Mouse (Mus musculus) midbrain, embryonic 16.5 days (tissue): ENCODE data around the gene Sh3pxd2a. TPM values are rescaled to one million over a fixed set of nuclear protein-coding genes. Genes with fewer than 3 reads are reported as not detected.
A peak's percentile ranks its signal among the peaks of the same experiment; 100 is the strongest.

Source experiments
- ATAC-seq: fragments of 200-750 bp; cut with Nextera tagmentation; 2 replicates; pipeline ENCODE4 v1.8.0; 2017; ENCODE audit warnings: moderate TSS enrichment
- H3K27ac ChIP-seq: fragments of 300-500 bp; sonication (generic); 2 replicates; pipeline ENCODE4 v1.5.1; 2014; ENCODE audit warnings: mild to moderate bottlenecking, low read length, mixed read lengths
- H3K27me3 ChIP-seq: fragments of 300-500 bp; sonication (generic); 2 replicates; pipeline ENCODE4 v1.6.1; 2014; ENCODE audit warnings: low read depth, low read length, mixed read lengths; ENCODE audit not compliant: control insufficient read depth, insufficient read depth
- H3K36me3 ChIP-seq: fragments of 300-500 bp; sonication (generic); 2 replicates; pipeline ENCODE4 v1.6.1; 2014; ENCODE audit warnings: mild to moderate bottlenecking, low read length, moderate library complexity, mixed read lengths; ENCODE audit not compliant: control insufficient read depth, insufficient read depth
- H3K4me1 ChIP-seq: fragments of 300-500 bp; sonication (generic); 2 replicates; pipeline ENCODE4 v1.6.1; 2014; ENCODE audit warnings: mild to moderate bottlenecking, low read length, mixed read lengths; ENCODE audit not compliant: control insufficient read depth, insufficient read depth
- H3K4me2 ChIP-seq: fragments of 300-500 bp; sonication (generic); 2 replicates; pipeline ENCODE4 v1.6.1; 2014; ENCODE audit warnings: mild to moderate bottlenecking, low read length, mixed read lengths
- H3K4me3 ChIP-seq: fragments of 300-500 bp; sonication (generic); 2 replicates; pipeline ENCODE4 v1.5.1; 2014; ENCODE audit warnings: low read depth, mild to moderate bottlenecking, low read length, moderate library complexity, mixed read lengths
- H3K9ac ChIP-seq: fragments of 300-500 bp; sonication (generic); 2 replicates; pipeline ENCODE4 v1.6.1; 2014; ENCODE audit warnings: low read depth, low read length, mixed read lengths
- H3K9me3 ChIP-seq: fragments of 300-500 bp; sonication (generic); replicated peaks from 2 replicates; pipeline ENCODE4 v1.6.1; 2014; ENCODE audit warnings: mild to moderate bottlenecking, low read length, mixed read lengths; ENCODE audit not compliant: control insufficient read depth, poor library complexity, severe bottlenecking
- WGBS: fragments of 180-500 bp; shearing (Covaris S2); extraction: QIAGEN DNeasy Blood & Tissue Kit; methylation state at CpG from one replicate; pipeline ENCODE4 v1.1.7; 2014; 5-methylcytosine and 5-hydroxymethylcytosine counted together
- polyA plus RNA-seq: library from polyadenylated mRNA; unstranded; fragments of >200 nt; fragmentation: Nextera tagmentation; extraction: Ambion mirVana; gene quantifications from 2 replicates; pipeline ENCODE4 v1.2.1, GENCODE M21; 2015

Sh3pxd2a gene
- polyA plus RNA-seq, 1 experiment from 2014 or later: 1.5 TPM

DNA sequence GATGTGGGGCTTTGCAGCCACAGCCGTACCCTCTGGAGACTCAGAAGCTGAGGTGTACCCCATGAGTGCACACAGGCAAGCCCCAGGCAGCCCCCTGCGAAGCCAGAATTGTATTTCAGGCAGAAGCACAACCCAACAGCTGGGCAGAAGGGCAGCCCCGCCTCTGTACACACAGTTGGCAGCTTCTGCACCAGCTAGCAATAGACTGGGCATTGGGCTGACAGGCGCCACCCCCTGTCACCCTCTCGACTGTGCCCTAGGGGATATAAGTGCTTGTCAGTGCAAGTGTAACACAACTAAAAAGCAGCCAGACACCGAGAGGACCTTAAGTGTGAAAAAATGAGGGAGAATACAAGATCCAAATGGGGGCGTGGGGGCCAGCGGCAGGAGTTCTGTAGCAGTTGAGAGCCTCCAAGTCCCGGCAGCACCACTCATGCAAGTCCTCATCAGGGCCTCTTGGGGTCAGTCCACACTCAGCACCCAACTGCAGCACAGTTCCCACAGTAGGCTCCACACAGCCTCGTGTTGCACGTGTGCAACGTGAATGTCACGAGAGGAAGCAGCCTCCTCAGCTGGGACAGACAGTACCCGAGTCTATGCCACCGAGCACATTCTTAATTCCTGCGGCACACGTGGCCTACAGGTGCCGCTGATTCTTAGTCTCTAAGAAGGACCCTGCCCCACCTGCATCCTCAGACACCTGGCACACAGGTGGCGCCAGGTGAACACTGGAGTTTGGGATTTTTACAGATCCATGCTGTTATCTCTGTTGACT lies 147.7 kb downstream of the Sh3pxd2a start:
- peaks cover 5% of the 10 kb centered on the region; the same call in 1 of the 2 replicates for H3K27me3 ChIP-seq
- no peak overlapping the region for H3K27ac ChIP-seq
- H3K9ac ChIP-seq: no peak overlapping the region
- 75% methylated on average over 19 of the region's 19 CpGs for WGBS
- H3K4me2 ChIP-seq: no peak overlapping the region
- ATAC-seq: no peak
- H3K36me3 ChIP-seq: no peaks in the 10 kb centered on the region
- no peak overlapping the region for H3K4me3 ChIP-seq
- no peaks in the 10 kb centered on the region for H3K9me3 ChIP-seq
- H3K4me1 ChIP-seq: peaks cover 22% of the 10 kb centered on the region

DNA sequence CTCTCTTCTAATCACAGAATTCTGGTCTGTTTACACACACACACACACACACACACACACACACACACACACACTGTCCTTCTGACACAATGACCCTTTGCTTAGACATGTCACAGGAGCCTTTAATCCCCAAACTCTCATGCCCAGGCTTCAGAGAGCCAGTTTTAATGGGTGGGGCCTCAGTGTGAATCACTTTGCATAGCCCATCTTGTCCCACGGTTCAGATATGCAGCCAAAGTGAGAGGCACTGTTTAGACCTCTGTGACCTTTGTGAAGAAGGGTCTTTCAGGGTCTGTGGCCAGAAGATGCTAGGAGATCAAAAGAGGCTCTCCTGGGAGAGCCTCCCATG lies 148.3 kb downstream of the Sh3pxd2a start:
- H3K9me3 ChIP-seq: no peaks in the 10 kb centered on the region
- H3K4me1 ChIP-seq: peaks cover 22% of the 10 kb centered on the region
- H3K9ac ChIP-seq: no peak overlapping the region
- ATAC-seq: no peak
- WGBS: 9% methylated on average over 1 of the region's 1 CpGs
- peaks cover 5% of the 10 kb centered on the region; the same call in 1 of the 2 replicates for H3K27me3 ChIP-seq
- H3K4me3 ChIP-seq: no peak overlapping the region
- no peak overlapping the region for H3K27ac ChIP-seq
- no peaks in the 10 kb centered on the region for H3K36me3 ChIP-seq
- H3K4me2 ChIP-seq: no peak overlapping the region

DNA sequence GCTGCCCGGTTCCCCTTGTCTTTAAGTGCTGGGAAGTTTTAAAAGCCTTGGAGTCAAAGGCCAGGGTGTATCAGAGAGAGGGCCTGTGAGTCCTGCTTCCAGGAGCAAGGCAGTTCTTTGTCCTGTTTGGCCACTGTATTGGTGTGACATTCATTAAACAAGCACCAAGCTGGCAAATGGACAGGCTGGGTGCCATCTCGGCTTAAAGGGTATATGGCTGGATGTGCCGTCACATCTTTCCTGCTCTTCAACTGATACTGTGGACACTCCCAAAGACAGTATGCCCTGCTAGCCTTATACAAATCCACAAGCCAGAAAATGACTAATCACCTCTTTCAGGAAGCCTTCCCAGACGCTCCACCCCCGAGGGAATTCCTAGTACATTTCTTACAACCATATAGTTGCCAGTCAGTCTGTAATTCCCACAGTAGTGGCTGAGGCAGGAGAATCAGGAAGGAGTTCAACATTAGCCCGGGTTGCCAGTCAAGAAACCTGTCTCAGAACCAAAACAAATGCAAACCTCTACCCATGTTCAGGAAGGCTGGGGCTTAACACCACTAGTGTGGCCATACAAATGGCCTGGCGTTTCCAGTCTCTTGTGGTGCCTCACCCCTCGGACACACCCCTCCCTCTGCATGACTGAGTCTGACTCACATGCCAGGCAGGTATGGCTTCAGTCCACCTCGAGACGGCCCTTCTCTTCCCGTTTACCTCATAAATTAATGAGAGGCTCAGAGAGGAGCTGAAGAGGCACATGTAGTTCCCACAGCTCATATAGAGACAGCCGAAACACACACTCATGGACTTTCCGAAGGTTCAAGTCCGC lies 148.9 kb downstream of the Sh3pxd2a start:
- Histone ChIP-seq H3K9ac (no peak overlapping the region), H3K27ac (no peak overlapping the region), H3K36me3 (no peaks in the 10 kb centered on the region), H3K4me3 (no peak overlapping the region), H3K9me3 (no peaks in the 10 kb centered on the region), H3K4me2 (no peak overlapping the region), H3K4me1 (peaks cover 20% of the 10 kb centered on the region), H3K27me3 (peaks cover 5% of the 10 kb centered on the region; the same call in 1 of the 2 replicates)
- 60% methylated on average over 14 of the region's 14 CpGs for WGBS
- ATAC-seq: no peak

DNA sequence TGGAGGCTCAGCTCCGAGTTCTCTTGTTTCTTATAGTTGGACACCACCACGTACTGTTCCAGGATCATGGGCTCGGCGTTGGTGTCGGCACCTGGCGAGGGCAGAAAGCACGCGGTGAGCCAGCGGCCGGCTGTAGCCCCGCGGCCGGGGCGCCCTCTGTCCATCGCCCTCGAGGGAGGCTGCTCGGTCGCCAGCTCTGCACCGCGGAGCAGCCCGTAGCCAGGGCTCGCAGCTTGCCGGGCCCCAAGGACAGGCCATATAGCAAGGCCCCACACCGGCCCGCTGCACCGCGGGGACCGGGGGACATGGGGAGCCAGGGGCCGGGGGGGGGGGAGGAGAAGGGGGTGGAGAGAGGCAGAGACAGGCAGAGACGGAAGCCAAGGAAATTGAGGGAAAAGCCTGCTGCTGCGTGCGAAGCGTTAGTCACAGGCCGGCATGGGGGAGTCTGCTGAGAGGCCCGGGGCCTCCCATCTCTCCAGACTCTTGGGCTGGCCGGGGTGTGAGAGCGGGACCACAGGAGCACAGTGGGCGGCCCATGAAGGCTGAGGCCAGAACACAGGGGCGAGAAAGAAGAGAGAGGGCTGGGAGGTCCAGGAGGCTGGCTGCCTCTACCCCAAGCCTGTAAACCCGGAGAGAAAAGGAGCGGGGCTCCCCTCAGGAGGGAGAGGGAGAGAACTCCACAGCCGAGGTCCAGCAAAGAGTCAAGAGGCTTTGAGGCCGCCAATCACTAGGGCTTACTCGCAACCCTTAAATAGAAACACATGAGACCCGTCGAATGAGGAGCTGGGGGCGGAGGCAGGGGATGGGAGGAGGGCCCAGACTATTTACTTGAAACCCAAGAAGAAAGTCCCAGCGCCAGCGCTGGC lies 149.9 kb downstream of the Sh3pxd2a start:
- peak overlapping the region; percentile 18 for H3K27ac ChIP-seq

DNA sequence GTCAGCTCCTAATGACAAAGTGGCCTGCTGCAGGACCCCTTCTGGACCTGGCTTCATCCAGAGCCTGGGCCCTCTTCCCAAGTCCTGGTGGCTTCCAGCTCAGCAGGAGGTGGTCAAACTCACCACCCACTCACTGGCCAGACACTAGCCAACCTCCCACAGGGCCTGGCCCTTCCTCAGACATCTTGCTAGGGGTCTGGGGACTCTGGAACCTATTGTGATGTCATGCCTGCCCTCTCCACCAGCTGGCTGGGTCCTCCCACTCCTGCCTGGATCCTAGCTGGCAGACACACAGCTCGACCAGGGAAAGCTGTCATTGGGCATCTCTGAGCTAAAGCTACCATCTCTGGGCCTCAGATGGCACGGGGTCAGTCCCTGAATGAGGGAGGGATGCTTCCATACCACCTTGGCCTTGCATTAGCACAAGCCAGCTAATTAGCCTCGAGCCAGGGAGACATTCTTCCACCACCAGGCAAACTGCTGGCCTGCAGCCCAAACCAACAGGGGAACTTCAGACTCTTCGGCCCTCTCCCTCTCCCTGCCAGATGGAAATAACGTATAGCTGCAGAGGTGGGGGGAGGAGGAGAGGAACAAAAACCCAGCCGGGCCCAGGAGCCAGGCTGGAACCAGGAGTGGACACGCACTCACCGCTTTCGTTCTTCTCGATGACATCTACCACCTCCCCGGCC lies 150.7 kb downstream of the Sh3pxd2a start:
- Histone ChIP-seq H3K27ac (peak overlapping the region; percentile 18), H3K4me2 (peak overlapping the region; percentile 50), H3K4me1 (peaks cover 16% of the 10 kb centered on the region), H3K4me3 (peak overlapping the region; percentile 25; the same call in 1 of the 2 replicates), H3K9ac (peak overlapping the region; percentile 60), H3K27me3 (peaks cover 5% of the 10 kb centered on the region; the same call in 1 of the 2 replicates), H3K9me3 (no peaks in the 10 kb centered on the region), H3K36me3 (no peaks in the 10 kb centered on the region)
- WGBS: 12% methylated on average over 11 of the region's 11 CpGs
- ATAC-seq: 0 out of 2 replicates have a peak, but pooled peaks have one; percentile 11

More for the DNA sequence above, 149.9 kb downstream of the Sh3pxd2a start:
- Histone ChIP-seq H3K9me3 (no peaks in the 10 kb centered on the region), H3K4me1 (peaks cover 16% of the 10 kb centered on the region), H3K9ac (peak overlapping the region; percentile 60), H3K27me3 (peaks cover 5% of the 10 kb centered on the region; the same call in 1 of the 2 replicates), H3K36me3 (no peaks in the 10 kb centered on the region), H3K4me2 (peak overlapping the region; percentile 50), H3K4me3 (peak overlapping the region; percentile 25)
- 6% methylated on average over 42 of the region's 49 CpGs for WGBS
- 0 out of 2 replicates have a peak, but pooled peaks have one; percentile 36 for ATAC-seq

DNA sequence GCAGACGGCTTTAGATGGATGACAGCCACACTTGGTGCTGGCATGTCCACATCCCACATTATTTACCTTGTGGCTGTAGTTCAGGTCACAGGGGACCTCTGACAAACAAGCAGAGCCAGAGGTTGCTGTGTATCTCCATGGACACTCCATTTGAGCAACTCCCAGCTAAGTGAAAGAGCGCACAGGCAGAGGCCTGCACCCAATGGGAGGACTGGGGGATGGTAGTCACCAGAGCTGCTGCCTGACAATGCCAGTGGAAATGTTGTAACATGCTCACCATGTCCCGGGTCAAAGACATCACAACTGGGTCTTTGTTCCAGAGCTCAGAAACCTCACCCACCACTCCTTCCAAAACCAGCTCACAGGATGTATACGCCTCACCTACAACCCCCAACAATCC lies 153.0 kb downstream of the Sh3pxd2a start:
- no peaks in the 10 kb centered on the region for H3K9me3 ChIP-seq
- no peak overlapping the region for H3K9ac ChIP-seq
- H3K4me3 ChIP-seq: no peak overlapping the region
- no peak overlapping the region for H3K27ac ChIP-seq
- H3K27me3 ChIP-seq: peaks cover 4% of the 10 kb centered on the region; the same call in 1 of the 2 replicates
- WGBS: 86% methylated on average over 4 of the region's 4 CpGs
- H3K36me3 ChIP-seq: no peaks in the 10 kb centered on the region
- H3K4me1 ChIP-seq: peaks cover 12% of the 10 kb centered on the region
- no peak for ATAC-seq
- no peak overlapping the region for H3K4me2 ChIP-seq

DNA sequence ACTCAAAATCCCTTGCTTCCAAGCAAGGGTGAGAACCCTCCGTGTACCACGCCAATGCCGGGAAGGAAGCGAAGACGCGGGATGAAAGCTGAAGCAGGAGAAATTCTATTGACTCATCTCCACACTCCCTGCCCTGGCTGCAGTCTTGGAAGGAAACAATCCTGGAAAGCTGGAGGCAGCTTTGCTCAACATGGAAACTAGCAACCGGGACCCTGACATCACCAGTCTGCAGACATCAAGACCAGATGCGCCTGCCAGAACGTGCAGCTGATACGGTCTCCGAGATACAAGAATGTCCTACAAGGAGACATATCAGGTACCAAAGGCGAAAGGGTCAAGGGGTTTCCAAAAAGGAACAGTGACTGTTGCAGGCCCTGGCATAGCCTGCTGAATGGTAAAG lies 154.4 kb downstream of the Sh3pxd2a start:
- Histone ChIP-seq H3K4me3 (no peak overlapping the region), H3K27ac (no peak overlapping the region), H3K9me3 (no peaks in the 10 kb centered on the region), H3K9ac (no peak overlapping the region), H3K36me3 (no peaks in the 10 kb centered on the region), H3K27me3 (no peaks in the 10 kb centered on the region), H3K4me1 (peaks cover 12% of the 10 kb centered on the region), H3K4me2 (no peak overlapping the region)
- 95% methylated on average over 12 of the region's 12 CpGs for WGBS
- no peak for ATAC-seq

DNA sequence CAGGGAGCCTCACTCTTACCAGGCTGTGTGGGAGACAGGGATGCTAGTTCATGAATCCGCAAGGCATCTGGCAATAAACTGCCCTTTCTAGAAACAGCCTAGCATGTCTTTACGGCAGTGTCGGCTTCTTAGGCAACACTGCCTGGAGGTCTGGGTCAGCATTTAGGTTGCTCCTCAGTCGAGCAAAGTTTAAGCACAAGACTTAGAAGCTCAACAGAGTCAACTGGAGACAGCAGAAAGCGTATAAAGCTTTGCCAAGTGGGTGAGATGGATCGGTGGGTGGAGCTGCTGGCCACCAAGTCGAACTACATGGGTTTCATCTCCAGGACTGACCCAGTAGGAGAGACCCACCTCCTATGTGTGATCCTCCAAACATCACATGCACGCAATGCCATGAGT lies 157.3 kb downstream of the Sh3pxd2a start:
- Histone ChIP-seq H3K27me3 (no peaks in the 10 kb centered on the region), H3K9me3 (no peaks in the 10 kb centered on the region), H3K4me2 (no peak overlapping the region), H3K4me1 (peaks cover 5% of the 10 kb centered on the region), H3K36me3 (no peaks in the 10 kb centered on the region), H3K4me3 (no peak overlapping the region), H3K27ac (no peak overlapping the region), H3K9ac (no peak overlapping the region)
- WGBS: 93% methylated on average over 8 of the region's 8 CpGs
- ATAC-seq: no peak
